Mouse (Mus musculus): ENCODE results near the gene Madcam1. TPM values are rescaled to one million over a fixed set of nuclear protein-coding genes. Genes with fewer than 3 reads are reported as not detected.
"Not testable (repeated sequence)": the region's sequence is repeated elsewhere in the genome, so short reads cannot be mapped to it uniquely, and the experiment has no call there.

Madcam1 gene
- total RNA-seq, 2 experiments from 2014 or later = 0.24 to 0.60 TPM

DNA sequence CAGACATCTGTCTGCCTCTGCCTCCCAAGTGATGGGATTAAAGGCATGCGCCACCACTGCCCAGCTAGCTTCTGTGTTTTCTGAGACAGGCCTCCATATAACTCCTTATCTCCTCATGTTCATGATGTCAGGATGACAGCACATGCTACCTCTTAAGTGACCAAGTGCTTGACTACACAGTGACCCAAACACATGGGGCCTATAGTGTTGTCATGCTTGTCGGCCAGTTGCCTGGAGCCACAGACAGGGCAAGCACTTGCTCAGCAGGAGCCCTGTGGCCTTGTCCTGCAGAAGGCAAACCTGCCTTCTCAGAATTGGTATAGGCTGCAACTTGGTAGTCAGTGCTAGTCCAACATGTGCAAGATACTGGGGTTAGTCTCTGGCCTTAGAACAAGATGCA, 21.9 kb downstream of the Madcam1 start:
- no peak for DNase-seq
- intact Hi-C loops (cut with DNase I) = no loop called here

DNA sequence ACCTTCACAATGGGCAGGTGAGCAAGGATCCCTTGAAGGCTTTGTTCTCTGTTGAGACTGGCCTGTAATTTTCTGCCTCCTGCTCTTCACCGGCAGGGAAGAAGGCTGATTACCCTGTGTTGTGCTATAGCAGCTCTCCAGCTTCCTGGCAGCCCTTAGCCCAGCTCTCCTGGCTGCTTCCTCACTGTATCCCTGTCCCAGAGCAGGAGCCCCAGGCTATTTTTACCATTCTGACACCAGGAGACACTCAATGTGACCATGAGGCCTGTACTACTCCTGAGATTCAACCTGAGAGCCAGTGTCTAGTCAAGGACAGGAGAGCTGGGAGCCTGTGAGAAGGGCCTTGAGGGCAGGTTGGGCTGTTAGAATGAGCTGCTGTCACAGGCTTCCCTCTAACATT, 22.3 kb downstream of the Madcam1 start:
- peak; percentile 66 to 72 for DNase-seq
- intact Hi-C loops (cut with DNase I) = no loop called here

DNA sequence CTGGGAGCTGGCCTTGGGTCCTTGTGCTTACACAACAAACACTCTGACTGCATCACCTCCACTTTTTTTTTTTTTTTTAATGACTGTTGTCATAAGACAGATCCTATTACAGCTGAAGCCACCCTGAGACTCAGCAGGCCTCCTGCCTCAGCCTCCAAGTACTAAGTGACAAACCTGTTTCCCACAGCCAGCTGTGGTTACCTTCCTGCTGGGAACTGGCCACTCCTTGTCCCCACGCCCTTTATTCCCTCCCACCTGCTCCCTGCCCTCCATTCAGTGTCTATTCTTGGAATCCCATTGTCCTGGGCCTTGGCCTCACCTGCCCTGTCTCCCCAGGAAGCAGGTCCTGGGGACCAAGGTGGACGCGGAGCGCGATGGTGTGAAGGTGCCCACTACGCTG, 23.2 kb downstream of the Madcam1 start:
- intact Hi-C loops (cut with DNase I) = no loop called here
- no peak for DNase-seq

DNA sequence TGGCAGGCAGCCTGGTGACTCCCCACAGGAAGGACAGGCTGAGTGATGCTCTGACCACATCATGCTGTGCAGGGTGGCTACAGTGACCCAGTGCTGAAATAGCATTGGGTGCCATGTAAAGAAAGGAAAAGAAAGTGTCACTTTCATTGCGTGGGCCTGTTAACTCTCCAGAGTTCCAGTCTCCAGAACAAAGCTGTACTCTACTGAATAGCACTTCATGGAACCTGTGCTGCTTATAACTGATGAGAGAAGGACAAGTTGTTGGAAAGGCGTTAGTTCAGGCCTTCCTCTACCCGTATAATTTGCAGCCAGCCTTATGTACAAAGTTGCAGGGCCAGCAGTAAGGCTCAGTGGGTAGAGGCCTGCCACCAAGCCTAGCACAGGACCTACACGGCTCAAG, 24.4 kb downstream of the Madcam1 start, which contains the start of gene Gzmm:
Gene Gzmm, plus strand, starts transcription at position 301 of the 400 bp plus-strand sequence.
- intact Hi-C loops (cut with DNase I) = no loop called here
- no peak for DNase-seq

DNA sequence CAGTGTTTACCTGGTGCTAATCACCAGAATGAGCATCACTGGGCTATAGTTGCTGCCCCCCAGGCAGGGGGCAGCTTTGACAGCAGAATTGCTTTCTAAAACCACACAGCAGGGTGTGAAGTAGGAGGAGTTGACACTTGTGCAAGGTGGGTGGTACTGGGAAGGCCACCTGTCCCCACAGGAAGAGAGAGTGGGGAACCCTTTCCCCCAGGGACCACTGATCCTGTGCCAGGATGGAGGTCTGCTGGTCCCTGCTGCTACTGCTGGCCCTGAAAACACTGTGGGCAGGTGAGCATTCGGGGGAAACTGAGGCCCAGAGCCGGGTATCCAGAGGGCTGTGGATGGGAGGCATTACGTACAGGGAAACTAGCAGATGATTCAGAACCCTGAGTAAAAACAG, 24.8 kb downstream of the Madcam1 start:
- intact Hi-C loops (cut with DNase I) = no loop called here
- no peak for DNase-seq

DNA sequence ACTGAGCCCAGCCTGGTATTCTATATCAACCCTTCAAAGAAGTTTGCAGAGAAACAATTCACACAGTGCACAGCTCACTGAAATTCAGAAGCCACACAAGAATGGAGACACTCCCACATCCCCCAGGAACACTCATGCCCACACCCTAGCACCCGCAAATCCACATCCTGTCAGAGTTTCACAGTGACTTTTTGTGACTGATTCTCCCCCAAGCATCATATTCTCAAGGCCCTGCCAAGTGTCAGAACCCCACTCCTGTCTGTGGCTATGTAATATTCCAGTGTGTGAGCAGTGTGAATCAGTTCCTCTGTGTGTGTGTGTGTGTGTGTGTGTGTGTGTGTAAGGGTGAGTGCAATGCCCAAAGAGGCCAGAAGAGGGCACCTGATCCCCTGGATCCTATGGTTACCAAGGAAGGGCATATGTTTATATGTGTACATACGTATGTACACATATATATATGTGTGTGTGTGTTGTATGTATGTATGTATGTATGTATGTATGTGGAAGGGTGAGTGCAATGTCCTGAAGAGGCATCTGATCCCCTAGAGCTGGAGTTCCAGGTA, 27.7 kb downstream of the Madcam1 start:
- no peak for DNase-seq
- intact Hi-C loops (cut with DNase I) = no loop called here

DNA sequence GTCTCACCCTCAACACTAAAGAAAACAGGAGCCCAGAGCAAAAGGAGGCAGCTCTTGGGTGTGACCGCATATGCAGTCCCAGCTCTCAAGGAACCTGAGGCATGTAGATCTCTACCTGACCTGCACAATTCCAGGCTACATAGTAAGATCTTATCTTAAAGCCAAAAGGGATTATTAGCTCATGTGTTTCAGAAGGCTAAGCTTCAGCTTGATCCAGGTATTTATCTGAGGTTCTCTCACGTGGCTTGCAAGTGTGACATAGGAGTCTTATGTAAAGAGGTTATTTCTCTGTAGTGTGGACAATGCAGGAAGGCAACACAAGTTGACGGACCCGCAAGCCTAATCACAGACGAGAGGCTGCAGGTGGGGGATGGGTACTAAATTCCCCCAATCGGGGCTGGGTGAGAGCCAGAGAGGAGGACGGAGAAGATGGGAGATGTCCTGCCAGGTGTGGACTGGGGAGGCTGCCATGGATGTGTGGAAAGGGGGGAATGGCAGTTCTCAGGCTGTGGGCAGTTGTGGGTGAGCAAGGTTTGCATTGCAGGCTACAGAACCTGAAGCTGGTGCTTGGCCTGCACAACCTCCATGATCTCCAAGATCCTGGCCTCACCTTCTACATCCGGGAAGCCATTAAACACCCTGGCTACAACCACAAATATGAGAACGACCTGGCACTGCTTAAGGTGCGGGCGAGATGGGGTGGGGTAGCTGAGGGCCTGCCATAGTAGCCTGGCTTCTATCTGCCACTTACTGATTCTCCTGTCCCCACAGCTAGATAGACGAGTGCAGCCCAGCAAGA, 29.4 kb downstream of the Madcam1 start:
- intact Hi-C loops (cut with DNase I) = loop anchor here (2.0 kb wide), 1 partner anchor 95 kb away; no protein-coding TSS in a partner anchor
- no peak for DNase-seq

DNA sequence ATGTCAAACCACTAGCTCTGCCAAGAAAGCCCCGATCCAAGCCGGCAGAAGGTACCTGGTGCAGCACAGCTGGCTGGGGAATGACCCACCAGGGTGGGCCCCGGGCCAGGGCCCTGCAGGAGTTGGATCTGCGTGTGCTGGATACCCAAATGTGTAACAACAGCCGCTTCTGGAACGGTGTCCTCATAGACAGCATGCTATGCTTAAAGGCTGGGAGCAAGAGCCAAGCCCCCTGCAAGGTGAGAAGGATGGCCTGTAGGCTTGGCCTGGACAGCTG, 30.0 kb downstream of the Madcam1 start:
- intact Hi-C loops (cut with DNase I) = loop anchor here (2.0 kb wide), 1 partner anchor 94 kb away; no protein-coding TSS in a partner anchor
- peak in 1 of 2 experiments; percentile 57 for DNase-seq

DNA sequence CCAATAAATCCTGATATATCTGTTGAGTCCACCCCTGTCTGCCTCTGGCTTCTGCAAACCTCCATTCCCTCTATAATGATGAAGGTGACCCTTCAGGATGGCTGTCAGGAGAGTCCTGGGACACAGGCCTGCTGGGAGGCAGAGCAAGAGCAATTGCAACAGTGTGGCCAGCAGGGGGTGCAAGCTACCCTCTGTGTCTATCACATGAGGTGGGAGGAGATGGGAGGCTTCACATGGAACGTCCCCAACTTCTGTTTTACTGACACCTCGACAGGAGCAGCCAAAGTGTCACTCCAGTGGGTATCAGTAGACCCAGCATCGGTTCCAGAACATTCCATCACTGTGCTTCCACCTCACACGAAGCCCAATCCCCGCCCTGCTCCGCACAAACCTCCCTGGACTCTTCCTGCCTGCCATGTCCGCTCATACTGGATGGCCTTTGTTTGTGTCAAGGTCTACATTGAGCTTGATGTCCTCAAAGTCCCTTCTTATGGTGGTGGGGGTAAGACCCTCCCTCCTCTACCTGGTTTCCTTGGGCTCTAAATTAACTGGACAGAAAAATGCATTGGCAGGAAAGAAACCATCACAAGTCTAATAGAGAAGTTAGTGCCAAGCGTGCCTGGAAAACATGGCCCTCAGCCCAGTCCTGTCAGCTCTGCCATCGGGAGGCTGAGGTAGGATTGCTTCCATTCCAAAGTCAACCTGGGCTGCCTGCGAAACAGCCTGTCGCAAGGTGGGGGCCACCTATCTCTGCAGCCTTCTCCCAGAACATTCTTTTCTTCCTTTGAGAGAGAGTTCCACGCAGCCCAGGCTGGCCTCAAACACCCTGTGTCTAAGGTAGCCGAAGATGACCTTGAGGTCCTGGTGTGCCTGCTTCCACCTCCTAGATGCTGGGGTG, 31.1 kb downstream of the Madcam1 start:
- peak; percentile 93 to 95 for DNase-seq
- intact Hi-C loops (cut with DNase I) = loop anchor here (2.0 kb wide), 1 partner anchor 93 kb away; no protein-coding TSS in a partner anchor

DNA sequence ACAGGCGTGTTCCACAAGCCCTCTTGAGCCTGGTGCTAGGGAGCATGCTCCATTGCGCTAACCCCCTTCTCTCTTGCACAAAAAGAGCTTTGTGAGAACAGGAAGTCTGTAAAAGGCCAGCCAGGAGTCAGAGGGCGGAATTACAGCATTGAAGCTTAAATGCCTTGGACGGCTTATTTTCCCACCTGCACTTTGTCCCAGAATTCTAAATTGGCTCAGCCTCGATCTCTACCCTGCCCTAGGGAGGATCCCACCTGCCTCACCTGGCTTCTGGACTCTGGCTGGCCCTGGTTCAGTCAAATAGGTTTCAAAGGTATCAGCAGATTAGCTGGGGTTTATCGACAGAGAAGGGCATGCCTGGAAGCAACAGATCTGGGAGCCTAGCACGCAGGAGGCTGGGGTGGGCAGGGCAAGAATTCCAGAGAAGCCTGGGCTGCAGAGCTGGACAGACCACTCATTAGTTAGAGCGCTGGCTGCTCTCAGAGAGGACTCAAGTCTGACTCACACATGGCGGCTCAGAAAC, 31.8 kb downstream of the Madcam1 start:
- intact Hi-C loops (cut with DNase I) = no loop called here
- DNase-seq = peak in 1 of 2 experiments; percentile 58

DNA sequence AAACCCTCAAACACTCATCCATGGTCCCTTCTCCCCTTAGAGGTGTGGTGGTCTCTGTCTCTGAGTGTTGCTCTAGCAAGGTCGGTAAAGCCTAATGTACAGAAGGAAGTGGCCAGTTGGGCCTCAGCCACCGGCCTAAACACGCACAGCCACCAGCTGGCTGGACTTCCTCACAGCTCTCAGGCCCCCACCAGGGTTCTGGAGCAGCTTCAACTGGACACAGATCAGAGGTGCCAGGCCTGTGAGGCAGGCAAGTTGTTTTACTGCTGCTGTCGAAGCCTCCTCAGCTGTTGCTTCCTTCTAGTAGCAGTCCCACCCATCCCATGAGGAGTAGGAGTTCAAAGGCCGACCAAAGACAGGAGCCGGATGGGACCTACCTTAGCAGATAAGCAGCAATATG, 33.6 kb downstream of the Madcam1 start:
- DNase-seq = no peak
- intact Hi-C loops (cut with DNase I) = no loop called here

DNA sequence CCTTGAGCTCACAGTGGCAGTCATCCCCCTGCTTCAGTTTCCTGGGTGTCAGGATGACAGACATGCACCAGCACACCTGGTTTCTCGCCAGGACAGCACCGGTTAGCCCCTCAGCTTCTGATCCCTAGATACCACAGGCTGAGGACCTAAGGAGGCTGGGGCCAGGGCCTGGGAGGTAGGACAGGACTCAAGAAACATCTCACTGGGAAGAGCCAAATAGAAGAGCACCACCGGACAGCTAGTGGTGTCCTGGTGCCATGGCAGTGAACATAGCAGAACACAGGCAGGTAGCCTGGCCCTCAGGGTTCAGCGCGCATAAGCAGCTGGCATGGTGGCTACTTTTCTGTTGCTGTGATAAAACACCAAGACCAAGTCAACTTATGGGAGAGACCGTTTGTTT, 34.1 kb downstream of the Madcam1 start:
- intact Hi-C loops (cut with DNase I) = no loop called here
- DNase-seq = no peak

DNA sequence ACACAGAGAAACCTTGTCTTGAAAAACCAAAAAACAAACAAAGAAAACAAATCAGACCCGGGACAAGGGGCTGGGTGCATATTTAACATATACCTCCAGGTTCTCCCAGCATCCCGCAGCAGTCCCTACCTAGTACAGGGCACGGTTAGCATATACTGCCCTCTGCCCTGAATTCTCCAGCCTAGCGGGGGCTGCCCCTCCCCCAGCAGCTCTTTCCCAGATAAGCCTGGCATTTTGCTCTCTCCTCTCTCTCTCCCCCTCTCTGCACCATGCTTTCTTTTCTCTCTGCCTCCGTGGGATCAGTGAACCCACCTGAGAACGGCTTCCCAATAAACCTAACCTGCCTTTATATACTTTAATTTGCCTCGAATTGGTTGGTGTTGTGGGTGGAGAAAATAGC, 36.3 kb downstream of the Madcam1 start:
- peak; percentile 68 for DNase-seq
- intact Hi-C loops (cut with DNase I) = no loop called here

DNA sequence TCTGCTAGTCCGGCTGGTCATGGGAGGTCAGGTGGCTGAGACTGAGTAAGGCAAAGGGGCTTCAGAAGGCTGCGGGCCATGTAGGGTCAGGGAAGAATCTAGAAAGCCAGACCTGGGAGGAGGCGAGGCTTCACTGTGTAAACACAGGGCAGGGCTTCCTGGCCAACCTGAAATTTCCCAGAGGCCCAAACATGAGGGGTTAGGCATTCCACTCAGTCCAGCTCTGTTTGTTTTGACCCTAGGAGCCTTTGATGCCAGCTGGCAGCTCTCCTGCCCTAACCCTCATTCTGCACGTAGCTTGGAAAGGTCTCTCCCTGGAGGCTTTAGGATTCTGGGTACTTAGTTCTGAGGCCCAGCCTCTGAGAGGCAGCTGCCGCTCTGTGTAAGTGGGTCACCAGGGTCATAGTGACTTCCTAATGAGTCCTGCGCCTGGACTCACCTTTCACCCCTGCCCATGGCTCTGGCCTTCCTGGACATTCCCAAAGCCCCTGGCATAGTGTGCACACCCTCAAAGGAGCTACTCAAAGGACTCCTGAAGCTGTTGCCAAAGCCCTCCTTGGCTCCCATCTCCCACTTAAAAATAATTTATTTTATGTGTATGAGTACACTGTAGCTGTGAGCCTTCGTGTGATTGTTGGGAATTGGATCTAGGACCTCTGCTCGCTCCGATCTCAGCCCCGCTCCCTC, 37.2 kb downstream of the Madcam1 start:
- intact Hi-C loops (cut with DNase I) = no loop called here
- peak; percentile 87 to 90 for DNase-seq

DNA sequence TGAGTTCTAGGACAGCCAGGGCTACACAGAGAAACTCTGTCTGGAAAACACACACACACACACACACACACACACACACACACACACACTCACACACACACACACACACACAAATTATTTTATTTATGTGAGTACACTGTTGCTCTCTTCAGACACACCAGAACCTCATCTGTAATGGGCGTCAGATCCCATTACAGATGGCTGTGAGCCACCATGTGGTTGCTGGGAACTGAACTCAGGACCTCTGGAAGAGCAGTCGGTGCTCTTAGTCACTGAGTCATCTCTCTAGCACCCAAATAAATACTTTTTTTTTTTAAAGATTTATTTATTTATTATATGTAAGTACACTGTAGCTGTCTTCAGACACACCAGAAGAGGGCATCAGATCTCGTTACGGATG, 38.6 kb downstream of the Madcam1 start:
- intact Hi-C loops (cut with DNase I); DNase-seq: not testable (repeated sequence)

DNA sequence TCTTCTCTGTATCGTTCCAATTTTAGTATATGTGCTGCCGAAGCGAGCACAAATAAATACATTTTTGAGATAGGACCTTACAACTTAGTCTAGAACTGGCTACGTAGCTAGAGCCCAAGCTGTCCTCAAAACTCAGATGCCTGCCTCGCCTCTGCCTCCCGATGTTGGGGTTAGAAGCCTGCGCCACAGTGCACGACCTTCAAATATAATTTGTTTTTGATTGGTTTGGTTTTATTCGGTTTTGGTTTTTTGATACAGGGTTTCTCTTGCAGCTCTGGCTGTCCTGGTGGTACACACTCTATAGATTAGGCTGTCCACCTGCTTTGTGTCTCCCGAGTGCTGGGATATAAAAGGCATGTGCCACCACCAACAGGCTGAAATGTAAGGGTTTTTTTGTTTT, 39.2 kb downstream of the Madcam1 start:
- DNase-seq = no peak
- intact Hi-C loops (cut with DNase I) = no loop called here

DNA sequence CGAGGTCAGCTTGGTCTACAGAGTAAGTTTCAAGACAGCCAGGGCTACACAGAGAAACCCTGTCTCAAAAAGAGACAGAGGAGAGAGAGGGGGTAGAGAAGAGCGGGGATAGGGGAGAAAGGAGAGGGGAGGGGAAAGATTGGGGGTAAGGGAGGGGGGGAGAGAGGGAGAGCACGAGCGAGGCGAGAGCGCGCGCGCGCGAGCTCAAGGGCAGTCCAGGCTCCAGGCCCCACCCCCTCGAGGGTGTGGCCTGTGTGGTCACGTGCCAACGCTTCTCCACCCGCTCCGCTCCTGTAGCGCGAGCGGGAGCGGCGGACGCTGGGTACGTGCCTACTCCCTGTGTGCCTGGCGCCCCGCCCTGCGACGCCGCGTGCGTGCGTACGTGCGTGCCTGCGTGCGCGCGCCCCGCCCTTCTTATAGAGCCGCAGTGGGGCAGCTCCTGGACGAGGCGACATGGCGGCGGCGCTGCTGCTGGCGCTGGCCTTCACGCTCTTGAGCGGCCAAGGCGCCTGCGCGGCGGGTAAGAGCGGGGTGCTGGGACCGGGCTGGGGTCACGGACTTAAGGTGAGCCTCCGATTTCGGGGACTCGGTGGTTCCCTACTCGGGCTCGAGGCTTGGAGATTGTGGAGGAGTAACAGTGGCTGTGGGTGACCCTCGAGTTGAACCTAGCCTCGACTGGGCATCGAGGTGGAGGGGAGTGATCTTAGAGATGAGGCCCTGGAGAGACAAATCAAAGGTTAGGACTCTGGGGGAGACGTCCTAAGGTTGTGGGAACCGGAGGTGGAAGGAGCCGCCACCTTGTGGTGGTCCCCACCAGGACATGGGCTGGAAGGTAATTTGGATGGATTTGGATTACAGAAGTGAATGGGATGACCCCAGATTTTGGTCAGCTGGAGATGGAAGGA, 40.0 kb downstream of the Madcam1 start, which contains the start of gene Bsg:
Gene Bsg, plus strand, starts transcription at position 427 of the 905 bp plus-strand sequence.
- intact Hi-C loops (cut with DNase I) = no loop called here
- peak; percentile 99 for DNase-seq

DNA sequence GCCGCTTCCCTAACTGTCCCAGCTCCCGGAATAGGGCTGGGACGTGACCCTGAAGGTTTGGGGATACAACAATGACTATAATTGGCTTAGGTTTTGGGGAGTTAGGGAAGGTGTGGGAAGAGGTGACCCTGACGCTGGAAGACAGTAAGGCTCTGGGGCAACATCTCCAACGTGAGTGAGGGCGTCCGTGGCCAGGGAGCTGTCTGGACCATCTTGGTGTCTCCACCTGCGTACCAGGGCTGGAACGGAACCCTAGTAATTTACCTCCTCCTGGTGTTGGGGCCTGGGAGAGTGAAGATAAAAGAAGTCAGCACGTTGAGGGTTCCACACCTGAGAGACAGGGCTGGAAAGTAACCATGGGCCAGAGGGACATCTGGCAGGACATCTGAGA, 40.6 kb downstream of the Madcam1 start:
- DNase-seq = no peak
- intact Hi-C loops (cut with DNase I) = no loop called here

DNA sequence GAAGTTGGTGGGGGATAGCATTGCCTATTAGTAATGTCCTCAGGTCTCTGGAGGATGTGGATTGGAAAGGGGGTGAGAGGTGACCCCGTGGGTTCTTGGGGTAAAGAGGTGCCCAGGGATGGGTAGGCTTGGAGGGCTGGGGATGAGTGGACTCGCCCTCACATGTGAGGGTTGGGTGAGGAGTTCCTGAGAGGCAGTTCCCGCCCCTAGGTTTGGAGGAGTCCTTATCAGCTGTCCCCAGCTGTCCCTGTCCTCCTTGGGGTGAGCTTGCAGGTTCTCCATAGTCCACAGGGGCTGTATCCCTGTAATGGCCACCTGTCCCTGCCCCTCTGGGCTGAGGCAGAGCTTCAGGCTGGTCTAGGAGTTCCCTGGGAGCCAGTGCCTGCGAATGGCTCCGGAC, 41.6 kb downstream of the Madcam1 start:
- intact Hi-C loops (cut with DNase I) = no loop called here
- no peak for DNase-seq
